Mouse (Mus musculus): ENCODE data around the gene Olfr307. TPM values are rescaled to one million over a fixed set of nuclear protein-coding genes. Genes with fewer than 3 reads are reported as not detected.

The Olfr307 gene
- polyA plus RNA-seq, 1 experiment from 2014 or later, result not detected

DNA sequence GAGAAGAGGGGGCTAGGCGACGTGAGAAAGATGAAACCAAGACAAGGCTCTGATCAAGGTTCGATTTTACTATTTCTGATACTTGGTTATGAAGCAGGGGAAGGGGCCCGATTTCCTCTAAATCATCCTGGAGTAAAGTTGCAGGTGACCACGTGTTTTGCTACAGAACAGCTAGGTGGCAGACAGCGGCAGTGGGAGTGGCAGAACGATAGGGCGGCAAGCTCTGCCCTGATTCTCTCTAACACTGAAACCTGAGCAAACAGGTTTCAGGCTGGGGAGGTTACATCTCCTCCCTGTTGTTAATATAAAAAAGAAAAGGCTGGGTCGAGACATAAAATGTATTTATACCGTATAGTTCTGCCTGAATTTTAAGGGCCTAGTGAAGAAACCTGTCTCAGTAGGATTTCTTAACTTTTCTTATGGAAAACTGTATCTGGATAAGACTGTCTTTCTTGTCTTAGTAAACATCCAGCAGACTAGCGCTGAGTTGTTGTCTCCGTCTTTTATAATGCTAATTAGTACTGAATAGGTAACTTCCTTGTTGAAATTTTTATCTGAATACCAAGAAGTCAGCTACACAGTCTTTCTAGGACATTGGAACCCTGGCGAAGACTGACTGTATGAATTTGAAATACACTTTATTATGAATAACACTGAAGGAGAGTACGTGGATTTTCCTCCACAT, 5.6 kb upstream of the Olfr307 start:
- no peaks in the 10 kb centered on the region for H3K4me1 ChIP-seq (ENCODE audit: insufficient read depth)
- H3K27ac ChIP-seq (ENCODE audit: low read depth), result no peak overlapping the region
- DNase-seq, result no peak
- no peak overlapping the region for H3K4me3 ChIP-seq (ENCODE audit: low read depth, low read length)
- H3K9ac ChIP-seq (replicated peaks), result no peak overlapping the region
- TF ChIP-seq EP300 (IDR thresholded peaks at IDR 0.05; ENCODE audit: low read depth) (no peak), CTCF (IDR thresholded peaks at IDR 0.05; ENCODE audit: low read depth) (no peak)
- no peaks in the 10 kb centered on the region for H3K27me3 ChIP-seq (ENCODE audit: insufficient read depth, low read length)
- no peak overlapping the region for H3K4me2 ChIP-seq (ENCODE audit: low read depth, low read length)
- H3K36me3 ChIP-seq (replicated peaks; ENCODE audit: insufficient read depth, low read length), result no peaks in the 10 kb centered on the region
- H3K9me3 ChIP-seq (ENCODE audit: low read length), result no peaks in the 10 kb centered on the region
- ATAC-seq, result no peak
- 69% methylated on average over 14 of the region's 14 CpGs for WGBS (ENCODE audit: insufficient replicate concordance)

DNA sequence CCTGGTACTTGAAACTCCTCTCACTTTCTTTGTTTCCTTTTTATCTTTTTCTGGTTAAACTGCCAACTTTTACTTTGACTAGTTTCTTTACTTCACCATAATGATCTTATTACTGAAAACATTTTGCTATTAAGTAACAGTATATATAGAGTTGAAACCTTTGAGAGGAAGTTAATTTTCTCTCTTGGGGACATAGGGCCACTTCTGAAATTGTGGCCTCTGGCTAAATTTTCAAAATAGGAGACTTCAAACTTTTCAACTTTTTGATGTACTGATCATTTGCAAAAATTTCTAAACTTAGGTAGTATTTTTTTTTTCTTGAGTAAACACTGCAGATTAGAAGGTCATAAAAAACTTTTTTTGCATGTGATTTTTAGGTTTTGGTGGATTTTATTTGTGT, 11.9 kb downstream of the Olfr307 start, which contains the start of gene Olfr308:
Gene Olfr308, minus strand, starts transcription at position 101 of the 400 bp plus-strand sequence.
- Histone ChIP-seq H3K27me3 (ENCODE audit: insufficient read depth, low read length) (no peaks in the 10 kb centered on the region), H3K4me2 (ENCODE audit: low read depth, low read length) (no peak within 1 kb of the TSS), H3K4me3 (ENCODE audit: low read depth, low read length) (no peak within 1 kb of the TSS), H3K9ac (replicated peaks) (no peak within 1 kb of the TSS), H3K9me3 (ENCODE audit: low read length) (no peaks in the 10 kb centered on the region), H3K36me3 (replicated peaks; ENCODE audit: insufficient read depth, low read length) (no peaks in the 10 kb centered on the region), H3K27ac (ENCODE audit: low read depth) (no peak within 1 kb of the TSS), H3K4me1 (ENCODE audit: insufficient read depth) (no peaks in the 10 kb centered on the region)
- DNase-seq, result no peak
- TF ChIP-seq EP300 (IDR thresholded peaks at IDR 0.05; ENCODE audit: low read depth), result no peak
- no peak for TF ChIP-seq CTCF (IDR thresholded peaks at IDR 0.05; ENCODE audit: low read depth)
- no peak for ATAC-seq

DNA sequence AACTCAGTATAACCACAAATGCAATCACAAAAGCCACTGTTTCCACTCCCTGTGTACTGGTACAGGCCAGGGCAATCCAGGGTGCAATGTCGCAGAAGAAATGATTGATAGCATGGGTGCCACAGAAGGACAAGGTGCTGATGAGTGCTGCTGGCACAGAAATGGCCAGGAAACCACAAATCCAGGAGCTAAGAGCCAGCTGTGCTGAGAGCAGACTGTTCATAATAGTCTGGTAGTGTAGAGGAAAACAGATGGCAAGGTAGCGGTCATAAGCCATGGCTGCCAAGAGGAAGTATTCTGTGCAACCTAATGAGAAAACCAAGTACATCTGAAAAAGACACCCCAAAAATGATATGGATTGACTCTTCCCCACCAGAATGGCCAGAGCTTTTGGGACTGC, 16.1 kb downstream of the Olfr307 start:
- no peak for TF ChIP-seq EP300 (IDR thresholded peaks at IDR 0.05; ENCODE audit: low read depth)
- no peak for TF ChIP-seq CTCF (IDR thresholded peaks at IDR 0.05; ENCODE audit: low read depth)
- ATAC-seq, result no peak

DNA sequence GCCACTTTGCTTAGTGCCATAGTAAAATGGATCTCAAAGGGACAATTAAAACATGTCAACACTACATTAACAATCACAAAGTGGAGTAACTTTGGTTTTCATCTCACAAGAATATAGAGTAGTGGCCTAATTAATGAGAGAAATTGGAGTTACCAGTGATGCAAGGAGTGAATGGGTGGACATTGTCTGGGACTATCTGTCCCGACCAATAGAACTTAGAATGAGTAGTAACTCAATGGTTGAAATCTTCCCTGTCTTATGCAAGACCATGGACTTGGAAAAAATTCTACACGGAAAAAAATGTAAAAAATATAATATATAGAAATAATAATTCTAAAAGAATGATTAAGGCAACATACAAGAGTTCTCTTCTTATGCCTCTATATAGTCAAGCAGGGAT, 23.8 kb downstream of the Olfr307 start, which contains the start of gene Olfr309:
Gene Olfr309, minus strand, starts transcription at position 101 of the 400 bp plus-strand sequence.
- Histone ChIP-seq H3K4me1 (ENCODE audit: insufficient read depth) (no peaks in the 10 kb centered on the region), H3K9ac (replicated peaks) (no peak within 1 kb of the TSS), H3K4me3 (ENCODE audit: low read depth, low read length) (no peak within 1 kb of the TSS), H3K4me2 (ENCODE audit: low read depth, low read length) (no peak within 1 kb of the TSS), H3K27ac (ENCODE audit: low read depth) (no peak within 1 kb of the TSS), H3K36me3 (replicated peaks; ENCODE audit: insufficient read depth, low read length) (no peaks in the 10 kb centered on the region), H3K27me3 (ENCODE audit: insufficient read depth, low read length) (no peaks in the 10 kb centered on the region), H3K9me3 (ENCODE audit: low read length) (no peaks in the 10 kb centered on the region)
- ATAC-seq, result no peak
- TF ChIP-seq EP300 (IDR thresholded peaks at IDR 0.05; ENCODE audit: low read depth), result no peak
- no peak for DNase-seq
- WGBS (ENCODE audit: insufficient replicate concordance), result 52% methylated on average over 2 of the region's 2 CpGs

More for the DNA sequence above, 16.1 kb downstream of the Olfr307 start:
- Histone ChIP-seq H3K9ac (replicated peaks) (no peak overlapping the region), H3K27me3 (ENCODE audit: insufficient read depth, low read length) (no peaks in the 10 kb centered on the region), H3K4me2 (ENCODE audit: low read depth, low read length) (no peak overlapping the region), H3K4me3 (ENCODE audit: low read depth, low read length) (no peak overlapping the region), H3K27ac (ENCODE audit: low read depth) (no peak overlapping the region), H3K4me1 (ENCODE audit: insufficient read depth) (no peaks in the 10 kb centered on the region), H3K9me3 (ENCODE audit: low read length) (no peaks in the 10 kb centered on the region), H3K36me3 (replicated peaks; ENCODE audit: insufficient read depth, low read length) (no peaks in the 10 kb centered on the region)
- WGBS (ENCODE audit: insufficient replicate concordance), result 60% methylated on average over 2 of the region's 2 CpGs
- DNase-seq, result no peak

Small RNA genes lying within 50 kb of the gene (microRNA-seq; reads per million reads assigned to microRNA genes)
- not detected for gene Gm23192

Other genes with a start within 250 kb of the Olfr307 start
- gene Vmn2r75, start 165.8 kb downstream of the Olfr307 start, polyA plus RNA-seq (2015; fragmentation: Nextera tagmentation; extraction: Ambion mirVana), result not detected in 2 replicates
- gene Vmn2r76, start 91.3 kb downstream of the Olfr307 start, polyA plus RNA-seq (2015; fragmentation: Nextera tagmentation; extraction: Ambion mirVana), result not detected in 2 replicates
- not detected in 2 replicates for gene Olfr310, start 60.4 kb downstream of the Olfr307 start, polyA plus RNA-seq (2015; fragmentation: Nextera tagmentation; extraction: Ambion mirVana)
- gene Olfr309, start 23.9 kb downstream of the Olfr307 start, polyA plus RNA-seq (2015; fragmentation: Nextera tagmentation; extraction: Ambion mirVana), result not detected in 2 replicates
- not detected in 2 replicates for gene Olfr308, start 12.0 kb downstream of the Olfr307 start, polyA plus RNA-seq (2015; fragmentation: Nextera tagmentation; extraction: Ambion mirVana)
- gene Olfr305, start 29.3 kb upstream of the Olfr307 start, polyA plus RNA-seq (2015; fragmentation: Nextera tagmentation; extraction: Ambion mirVana), result not detected in 2 replicates
- gene Olfr304, start 49.1 kb upstream of the Olfr307 start, polyA plus RNA-seq (2015; fragmentation: Nextera tagmentation; extraction: Ambion mirVana), result not detected in 2 replicates
- not detected in 2 replicates for gene Olfr303, start 60.2 kb upstream of the Olfr307 start, polyA plus RNA-seq (2015; fragmentation: Nextera tagmentation; extraction: Ambion mirVana)
- gene Olfr301, start 66.3 kb upstream of the Olfr307 start, polyA plus RNA-seq (2015; fragmentation: Nextera tagmentation; extraction: Ambion mirVana), result not detected in 2 replicates
- gene Olfr299, start 122.3 kb upstream of the Olfr307 start, polyA plus RNA-seq (2015; fragmentation: Nextera tagmentation; extraction: Ambion mirVana), result not detected in 2 replicates
- gene Olfr298, start 154.9 kb upstream of the Olfr307 start, polyA plus RNA-seq (2015; fragmentation: Nextera tagmentation; extraction: Ambion mirVana), result not detected in 2 replicates
- gene Olfr297, start 182.4 kb upstream of the Olfr307 start, polyA plus RNA-seq (2015; fragmentation: Nextera tagmentation; extraction: Ambion mirVana), result not detected in 2 replicates
- gene Olfr295, start 246.3 kb upstream of the Olfr307 start, polyA plus RNA-seq (2015; fragmentation: Nextera tagmentation; extraction: Ambion mirVana), result not detected in 2 replicates

Data from liver, postnatal 0 days (tissue).